Mouse (Mus musculus): ENCODE measurements around the gene Cd151. TPM values are rescaled to one million over a fixed set of nuclear protein-coding genes. Genes with fewer than 3 reads are reported as not detected.
A peak's percentile ranks its signal among the peaks of the same experiment; 100 is the strongest.

The Cd151 gene
- 209 and 414 TPM in 2 replicates for polyA plus RNA-seq (2012; rRNA removed)

DNA sequence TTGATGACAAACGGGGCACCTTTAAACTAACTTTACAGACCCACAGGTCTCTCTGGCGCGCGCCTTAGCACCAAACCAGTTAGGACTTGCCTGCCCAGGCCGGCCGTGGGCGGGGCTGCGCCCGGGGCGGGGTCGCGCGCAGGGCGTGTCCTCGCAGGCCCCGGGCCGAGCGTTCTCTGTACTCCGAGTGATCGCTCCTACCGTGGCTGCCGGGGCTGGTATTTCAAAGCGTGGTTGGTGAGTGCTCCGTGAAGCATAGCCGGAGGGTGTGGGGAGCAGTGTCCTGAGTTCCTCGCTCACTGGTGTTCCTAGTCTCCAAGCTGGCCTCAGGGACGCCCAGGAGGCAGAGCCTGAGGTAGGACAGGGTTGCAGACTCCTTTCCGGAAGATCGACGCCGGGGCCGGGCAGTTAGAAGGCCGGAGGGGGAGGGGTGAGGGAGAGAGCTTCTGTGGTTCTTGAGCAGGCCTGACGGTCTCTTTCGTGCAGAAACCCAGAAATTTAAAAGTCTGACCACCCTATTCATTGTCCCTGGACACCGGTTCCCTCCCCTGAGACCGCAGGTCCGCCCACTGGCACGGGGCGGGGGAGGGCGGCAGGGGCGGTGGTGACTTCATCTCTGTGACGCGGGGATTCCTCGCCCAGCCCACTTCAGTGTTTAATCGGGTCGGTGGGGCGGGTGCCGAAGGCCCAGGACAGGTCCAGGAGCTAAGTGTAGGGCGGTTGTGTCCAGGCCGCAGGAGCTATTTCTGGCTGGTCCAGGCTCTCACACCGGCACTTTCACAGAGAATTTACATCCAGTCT lies at the start of gene Cd151:
Gene Cd151 (plus strand): TSS at position 163 of the 801 bp plus-strand sequence.
- WGBS = under 1% methylated on average over 52 of the region's 52 CpGs

DNA sequence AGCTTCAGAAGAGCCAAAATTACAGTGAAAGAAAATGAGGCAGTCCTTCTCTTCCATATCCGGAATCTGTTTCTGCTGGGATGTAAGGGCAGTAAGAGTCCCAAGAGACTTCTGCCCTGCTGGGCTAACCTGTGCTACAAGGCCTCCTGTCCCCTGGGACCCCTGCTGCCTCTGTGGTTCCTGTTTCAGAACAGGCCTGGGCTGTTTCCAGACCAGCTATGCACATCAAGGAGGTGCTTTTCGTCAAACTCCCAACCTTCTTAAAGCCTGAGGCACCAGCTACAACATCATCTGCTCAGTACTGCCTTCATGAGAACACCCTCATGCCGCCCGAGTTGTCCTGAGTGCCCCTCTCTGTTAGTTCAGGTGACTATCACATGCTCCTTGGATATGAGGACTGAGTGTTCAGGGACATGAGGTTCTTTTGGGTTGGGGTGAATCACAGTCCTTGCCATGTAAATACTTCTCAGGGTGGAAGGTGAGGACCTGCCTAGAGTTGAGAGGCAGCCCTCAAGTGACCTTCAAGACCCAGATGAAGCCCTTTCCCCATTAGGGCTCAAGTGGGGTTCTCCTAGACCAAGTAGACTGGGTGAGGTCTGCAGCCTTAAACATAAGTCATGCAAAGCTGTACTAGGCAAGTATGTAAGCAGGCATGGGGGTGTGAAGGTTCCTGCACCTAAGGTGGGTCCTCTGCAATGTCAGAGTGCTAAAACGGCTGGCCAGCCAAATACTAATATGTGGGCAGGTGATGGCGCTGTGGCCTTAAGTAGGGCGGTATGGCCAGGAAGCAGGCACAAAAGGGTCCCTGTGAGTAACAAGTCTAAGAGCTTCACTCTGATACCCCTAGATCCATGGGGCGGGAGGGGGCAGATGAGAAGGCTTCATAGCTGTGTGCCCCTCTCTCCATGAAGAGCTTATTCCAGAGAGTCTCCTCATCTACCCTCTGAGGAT lies 49.2 kb upstream of the Cd151 start:
- Histone ChIP-seq H3K27me3 (ENCODE audit: control insufficient read depth, insufficient read depth, low read length) (no peaks in the 10 kb centered on the region), H3K27ac (ENCODE audit: insufficient read depth, low read depth, low read length) (peak overlapping the region; percentile 91)
- WGBS = 84% methylated on average over 8 of the region's 8 CpGs

More for the DNA sequence above, at the start of gene Cd151:
- Histone ChIP-seq H3K36me3 (ENCODE audit: control insufficient read depth, insufficient read depth, low read length) (peaks cover 24% of the 10 kb centered on the region), H3K4me3 (ENCODE audit: low read depth, low read length) (peak within 1 kb of the TSS; percentile 76), H3K27ac (ENCODE audit: insufficient read depth, low read depth, low read length) (peak within 1 kb of the TSS; percentile 87), H3K4me1 (ENCODE audit: control insufficient read depth, insufficient read depth, insufficient read length, low read length) (peaks cover 34% of the 10 kb centered on the region), H3K27me3 (ENCODE audit: control insufficient read depth, insufficient read depth, low read length) (no peaks in the 10 kb centered on the region)
- TF ChIP-seq POLR2A (IDR thresholded peaks at IDR 0.05; ENCODE audit: low read depth, low read length) = peak; percentile 78
- no peak for TF ChIP-seq CTCF (IDR thresholded peaks at IDR 0.05; ENCODE audit: extremely low read depth, insufficient read length, insufficient replicate concordance, low read depth, low read length)

DNA sequence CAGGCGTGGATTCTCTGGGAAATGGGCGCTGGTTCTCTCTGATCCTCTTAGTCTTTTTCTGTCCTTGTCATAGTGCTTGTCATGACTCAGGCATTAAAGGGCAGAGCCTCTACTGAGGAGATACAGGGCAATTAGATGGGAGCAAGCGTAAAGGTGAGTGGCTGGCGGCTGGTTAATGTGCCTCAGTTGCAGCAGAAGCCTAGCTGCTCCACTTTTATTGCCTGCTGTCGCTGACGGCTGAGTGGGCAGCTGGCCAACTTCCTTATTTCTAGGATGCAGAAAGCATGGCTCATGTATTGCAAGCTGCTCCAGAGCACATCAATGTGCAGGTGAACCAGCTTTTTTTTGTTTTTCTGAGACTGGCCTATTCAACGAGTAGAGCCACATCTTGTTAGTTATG lies 48.2 kb upstream of the Cd151 start:
- Histone ChIP-seq H3K4me3 (ENCODE audit: low read depth, low read length) (no peak overlapping the region), H3K27ac (ENCODE audit: insufficient read depth, low read depth, low read length) (peak overlapping the region; percentile 91), H3K36me3 (ENCODE audit: control insufficient read depth, insufficient read depth, low read length) (no peaks in the 10 kb centered on the region), H3K4me1 (ENCODE audit: control insufficient read depth, insufficient read depth, insufficient read length, low read length) (peaks cover 18% of the 10 kb centered on the region; the same call in 1 of the 2 replicates), H3K27me3 (ENCODE audit: control insufficient read depth, insufficient read depth, low read length) (no peaks in the 10 kb centered on the region)
- 17% methylated on average over 7 of the region's 7 CpGs for WGBS
- TF ChIP-seq POLR2A (IDR thresholded peaks at IDR 0.05; ENCODE audit: low read depth, low read length) = no peak
- TF ChIP-seq CTCF (IDR thresholded peaks at IDR 0.05; ENCODE audit: extremely low read depth, insufficient read length, insufficient replicate concordance, low read depth, low read length) = no peak

More for the DNA sequence above, 49.2 kb upstream of the Cd151 start:
- H3K36me3 ChIP-seq (ENCODE audit: control insufficient read depth, insufficient read depth, low read length) = no peaks in the 10 kb centered on the region
- H3K4me1 ChIP-seq (ENCODE audit: control insufficient read depth, insufficient read depth, insufficient read length, low read length) = peaks cover 18% of the 10 kb centered on the region; the same call in 1 of the 2 replicates
- no peak overlapping the region for H3K4me3 ChIP-seq (ENCODE audit: low read depth, low read length)
- TF ChIP-seq POLR2A (IDR thresholded peaks at IDR 0.05; ENCODE audit: low read depth, low read length) = no peak
- TF ChIP-seq CTCF (IDR thresholded peaks at IDR 0.05; ENCODE audit: extremely low read depth, insufficient read length, insufficient replicate concordance, low read depth, low read length) = peak; percentile 24; the same call in 1 of the 2 replicates

DNA sequence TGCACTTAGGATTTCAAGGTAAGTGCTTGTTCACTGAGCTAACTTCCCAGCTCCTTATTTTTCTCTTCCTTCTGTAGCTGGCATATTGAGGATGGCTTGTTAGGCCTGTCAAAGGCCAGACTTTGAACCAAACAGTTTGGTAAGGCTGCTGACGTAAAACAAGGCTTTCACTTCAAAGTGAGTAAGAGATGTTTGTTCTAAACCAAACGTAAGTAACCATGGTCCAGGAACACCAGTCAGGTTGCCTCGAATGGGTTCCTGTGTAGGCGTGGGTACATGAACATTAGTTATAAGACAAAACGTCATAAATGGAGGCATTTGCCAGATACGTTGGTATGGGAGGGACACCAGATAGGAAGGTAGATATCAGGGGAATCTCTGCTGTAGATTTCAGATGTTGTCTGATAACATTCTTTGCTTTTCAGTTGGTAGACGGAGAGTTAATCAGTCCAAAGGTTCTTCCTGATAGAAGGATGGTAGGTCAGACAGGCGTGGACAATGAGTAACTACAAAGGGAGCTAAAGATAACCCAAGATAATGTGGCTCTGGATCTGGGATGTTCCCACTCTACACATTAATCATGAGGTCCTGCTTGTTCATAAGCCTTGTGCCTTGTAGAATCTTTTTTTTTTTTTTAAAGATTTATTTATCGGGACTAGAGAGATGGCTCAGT lies 47.0 kb upstream of the Cd151 start:
- Histone ChIP-seq H3K4me1 (ENCODE audit: control insufficient read depth, insufficient read depth, insufficient read length, low read length) (peaks cover 16% of the 10 kb centered on the region; the same call in 1 of the 2 replicates), H3K27me3 (ENCODE audit: control insufficient read depth, insufficient read depth, low read length) (no peaks in the 10 kb centered on the region), H3K4me3 (ENCODE audit: low read depth, low read length) (no peak overlapping the region), H3K36me3 (ENCODE audit: control insufficient read depth, insufficient read depth, low read length) (no peaks in the 10 kb centered on the region), H3K27ac (ENCODE audit: insufficient read depth, low read depth, low read length) (peak overlapping the region; percentile 65)
- WGBS = 30% methylated on average over 9 of the region's 9 CpGs
- TF ChIP-seq CTCF (IDR thresholded peaks at IDR 0.05; ENCODE audit: extremely low read depth, insufficient read length, insufficient replicate concordance, low read depth, low read length) (no peak), POLR2A (IDR thresholded peaks at IDR 0.05; ENCODE audit: low read depth, low read length) (no peak)

DNA sequence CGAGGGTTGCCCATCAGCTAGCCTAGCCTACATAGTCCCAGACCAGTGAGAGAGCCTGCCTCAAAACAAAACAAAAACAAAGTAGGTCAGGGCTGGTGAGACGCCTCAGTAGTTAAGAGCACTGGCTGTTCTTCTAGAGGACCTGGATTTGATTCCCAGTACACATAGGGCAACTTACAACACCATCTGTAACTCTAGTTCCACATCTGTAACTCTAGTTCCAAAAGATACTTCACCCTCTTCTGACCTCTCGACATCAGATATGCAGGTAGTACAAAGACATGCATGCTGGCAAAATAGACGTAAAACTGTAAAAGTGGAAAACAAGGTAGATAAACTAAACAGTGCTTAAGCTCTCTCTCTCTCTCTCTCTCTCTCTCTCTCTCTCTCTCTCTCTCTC lies 43.4 kb upstream of the Cd151 start:
- 75% methylated on average over 4 of the region's 4 CpGs for WGBS
- Histone ChIP-seq H3K4me1 (ENCODE audit: control insufficient read depth, insufficient read depth, insufficient read length, low read length) (peaks cover 7% of the 10 kb centered on the region; the same call in 1 of the 2 replicates), H3K36me3 (ENCODE audit: control insufficient read depth, insufficient read depth, low read length) (no peaks in the 10 kb centered on the region), H3K27me3 (ENCODE audit: control insufficient read depth, insufficient read depth, low read length) (no peaks in the 10 kb centered on the region), H3K4me3 (ENCODE audit: low read depth, low read length) (no peak overlapping the region), H3K27ac (ENCODE audit: insufficient read depth, low read depth, low read length) (no peak overlapping the region)
- TF ChIP-seq CTCF (IDR thresholded peaks at IDR 0.05; ENCODE audit: extremely low read depth, insufficient read length, insufficient replicate concordance, low read depth, low read length) (no peak), POLR2A (IDR thresholded peaks at IDR 0.05; ENCODE audit: low read depth, low read length) (no peak)

DNA sequence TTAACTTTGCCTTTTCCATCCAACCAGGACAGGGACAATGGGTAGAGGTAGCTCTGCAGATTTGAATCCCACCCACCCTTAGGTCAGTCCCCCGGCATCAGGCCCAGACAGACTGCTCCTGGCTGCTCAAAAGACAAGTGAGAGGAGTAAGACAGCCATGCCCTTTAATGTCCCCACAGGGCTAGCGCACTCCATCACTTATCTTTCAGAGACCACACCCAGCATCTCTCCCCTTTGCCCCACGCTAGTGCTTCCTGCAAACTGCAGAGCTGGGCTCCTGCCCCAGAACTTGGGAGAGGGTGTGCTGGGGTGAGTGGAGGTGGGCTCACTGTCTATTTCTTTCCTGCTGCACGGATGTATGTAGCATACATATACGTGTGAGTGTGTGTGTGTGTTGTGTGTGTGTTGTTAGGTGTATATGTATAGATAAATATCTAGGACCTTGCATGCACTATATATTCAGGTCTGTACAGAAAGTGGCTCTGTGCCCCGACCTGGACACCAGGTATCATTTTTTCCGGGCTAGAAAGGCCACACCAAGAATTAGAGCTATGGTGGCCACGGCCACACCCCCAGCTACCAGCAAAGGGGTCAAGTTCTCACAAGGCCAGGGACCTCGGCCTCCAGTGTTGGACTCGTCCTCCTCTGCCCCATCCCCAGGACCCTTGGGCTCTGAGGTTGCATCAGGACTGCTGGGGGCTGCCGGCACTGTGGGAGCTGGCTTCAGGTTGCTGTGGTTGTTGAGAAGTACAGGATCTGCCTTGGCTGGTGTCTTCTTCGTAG lies 40.1 kb upstream of the Cd151 start:
- WGBS = 74% methylated on average over 12 of the region's 12 CpGs
- TF ChIP-seq POLR2A (IDR thresholded peaks at IDR 0.05; ENCODE audit: low read depth, low read length) (no peak), CTCF (IDR thresholded peaks at IDR 0.05; ENCODE audit: extremely low read depth, insufficient read length, insufficient replicate concordance, low read depth, low read length) (no peak)
- peaks cover 10% of the 10 kb centered on the region for H3K4me1 ChIP-seq (ENCODE audit: control insufficient read depth, insufficient read depth, insufficient read length, low read length)
- no peak overlapping the region for H3K27ac ChIP-seq (ENCODE audit: insufficient read depth, low read depth, low read length)
- no peak overlapping the region for H3K4me3 ChIP-seq (ENCODE audit: low read depth, low read length)
- H3K36me3 ChIP-seq (ENCODE audit: control insufficient read depth, insufficient read depth, low read length) = peaks cover 19% of the 10 kb centered on the region
- H3K27me3 ChIP-seq (ENCODE audit: control insufficient read depth, insufficient read depth, low read length) = no peaks in the 10 kb centered on the region

All from small intestine, adult 2 months (tissue).